Mouse (Mus musculus): ENCODE results near the gene Ier2.

DNA sequence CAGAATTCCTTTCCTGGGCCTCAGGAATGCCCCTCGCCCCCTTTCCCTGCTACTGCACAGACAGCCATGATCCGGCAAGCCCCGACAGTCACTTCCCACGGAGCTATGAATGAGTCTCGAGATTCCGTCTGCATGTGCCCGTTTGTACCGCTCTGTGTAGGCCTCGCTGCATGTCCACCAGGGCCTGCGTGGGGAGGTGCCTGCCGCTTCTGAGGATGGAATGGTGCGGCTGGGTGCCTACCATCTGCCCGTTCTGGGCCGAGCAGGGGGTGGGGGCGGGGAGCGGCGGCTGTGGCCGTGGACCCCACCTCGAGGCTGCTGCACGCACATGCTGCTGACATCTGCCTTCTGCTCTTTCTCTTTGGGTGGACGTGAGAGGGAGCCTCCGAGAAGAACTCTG lies 45.6 kb downstream of the Ier2 start:
- TF ChIP-seq POLR2A (IDR thresholded peaks at IDR 0.05; ENCODE audit: low read depth, low read length), result no peak
- no peak for TF ChIP-seq CTCF (IDR thresholded peaks at IDR 0.05; ENCODE audit: extremely low read depth, insufficient read depth, insufficient read length, insufficient replicate concordance)

Measured in spleen, adult 2 months (tissue).